Mouse (Mus musculus) megakaryocyte-erythroid progenitor cell, adult 5-6 weeks (primary cell): ENCODE results near the gene L3mbtl4. TPM values are rescaled to one million over a fixed set of nuclear protein-coding genes. Genes with fewer than 3 reads are reported as not detected.
"Not testable (repeated sequence)": the region's sequence is repeated elsewhere in the genome, so short reads cannot be mapped to it uniquely, and the experiment has no call there.

Source experiments
- ATAC-seq: replicated peaks from 2 replicates; pipeline ENCODE4 v1.8.0; 2016; ENCODE audit warnings: mild to moderate bottlenecking, inconsistent platforms; ENCODE audit not compliant: severe bottlenecking, poor library complexity, low FRiP score, low TSS enrichment
- total RNA-seq, 2 experiments: library from RNA; stranded (forward) in 1 of 2; stranded (reverse) in 1 of 2; fragments of 200-1000, 215-1000 nt in 1 of 2; fragments of >200 nt in 1 of 2; fragmentation: Nextera tagmentation in 1 of 2; gene quantifications; 2 replicates each; pipeline ENCODE4 v1.2.3; 2014 to 2017

The L3mbtl4 gene
- total RNA-seq, 2 experiments from 2014 or later, result not detected

GRCm38 (mm10) chr17:68357687-68358086 lies 84.1 kb downstream of the L3mbtl4 start:
- ATAC-seq, result no peak

- ATAC-seq, result no peak
These were observed 97.5 kb downstream of the L3mbtl4 start for GRCm38 (mm10) chr17:68371101-68371500.

GRCm38 (mm10) chr17:68388481-68388880 lies 114.9 kb downstream of the L3mbtl4 start:
- ATAC-seq, result no peak

- no peak for ATAC-seq
These were observed 132.4 kb downstream of the L3mbtl4 start for GRCm38 (mm10) chr17:68405993-68406392.

- ATAC-seq, result not testable (repeated sequence)
These were observed 133.5 kb downstream of the L3mbtl4 start for GRCm38 (mm10) chr17:68407121-68407520.

GRCm38 (mm10) chr17:68422663-68423498 lies 149.3 kb downstream of the L3mbtl4 start:
- no peak for ATAC-seq

- ATAC-seq, result no peak
These were observed 160.0 kb downstream of the L3mbtl4 start for GRCm38 (mm10) chr17:68433576-68433975.

- ATAC-seq, result no peak
These were observed 177.3 kb downstream of the L3mbtl4 start for GRCm38 (mm10) chr17:68450921-68451320.

GRCm38 (mm10) chr17:68461471-68461870 lies 187.9 kb downstream of the L3mbtl4 start:
- no peak for ATAC-seq

- ATAC-seq, result no peak
These were observed 193.7 kb downstream of the L3mbtl4 start for GRCm38 (mm10) chr17:68467311-68467710.

GRCm38 (mm10) chr17:68490065-68490691 lies 216.6 kb downstream of the L3mbtl4 start:
- ATAC-seq, result no peak

- no peak for ATAC-seq
These were observed 218.6 kb downstream of the L3mbtl4 start for GRCm38 (mm10) chr17:68492231-68492630.

GRCm38 (mm10) chr17:68502998-68503397 lies 229.4 kb downstream of the L3mbtl4 start:
- ATAC-seq, result not testable (repeated sequence)

- no peak for ATAC-seq
These were observed 286.1 kb downstream of the L3mbtl4 start for GRCm38 (mm10) chr17:68559698-68560097.

- ATAC-seq, result no peak
These were observed 286.7 kb downstream of the L3mbtl4 start for GRCm38 (mm10) chr17:68560264-68560663.

GRCm38 (mm10) chr17:68571806-68572205 lies 298.2 kb downstream of the L3mbtl4 start:
- no peak for ATAC-seq

GRCm38 (mm10) chr17:68585195-68585594 lies 311.6 kb downstream of the L3mbtl4 start:
- no peak for ATAC-seq

- no peak for ATAC-seq
These were observed 318.0 kb downstream of the L3mbtl4 start for GRCm38 (mm10) chr17:68591619-68592018.

GRCm38 (mm10) chr17:68602744-68603143 lies 329.1 kb downstream of the L3mbtl4 start:
- ATAC-seq, result no peak

GRCm38 (mm10) chr17:68607691-68608090 lies 334.1 kb downstream of the L3mbtl4 start:
- ATAC-seq, result no peak

GRCm38 (mm10) chr17:68611247-68611646 lies 337.6 kb downstream of the L3mbtl4 start:
- no peak for ATAC-seq
